Mouse (Mus musculus) bone marrow macrophage, adult 2 months (primary cell): Measurements from ENCODE around the gene Pmm2. TPM values are rescaled to one million over a fixed set of nuclear protein-coding genes. Genes with fewer than 3 reads are reported as not detected.

ENCODE experiments used
- H3K27ac ChIP-seq: 2 replicates; pipeline ENCODE4 v1.5.1; 2012; ENCODE audit warnings: low read depth, low read length; ENCODE audit not compliant: insufficient read depth
- H3K4me1 ChIP-seq: 2 replicates; pipeline ENCODE4 v1.6.1; 2012; ENCODE audit warnings: low read length; ENCODE audit not compliant: control insufficient read depth, insufficient read depth
- H3K4me3 ChIP-seq: 2 replicates; pipeline ENCODE4 v1.5.1; 2012; ENCODE audit warnings: mild to moderate bottlenecking, low read length, moderate library complexity; ENCODE audit not compliant: insufficient read depth
- CTCF ChIP-seq: IDR thresholded peaks from 2 replicates; pipeline ENCODE4 v1.5.1; 2012; ENCODE audit warnings: low read depth, mild to moderate bottlenecking, low read length, moderate library complexity
- POLR2A ChIP-seq: IDR thresholded peaks from 2 replicates; pipeline ENCODE4 v1.6.1; 2012; ENCODE audit warnings: mild to moderate bottlenecking, low read depth, low read length, borderline replicate concordance
- polyA plus RNA-seq: library from polyadenylated mRNA; stranded (reverse); fragments of >200 nt; gene quantifications from 2 replicates; pipeline ENCODE4 v1.2.4, GENCODE M21; 2012; ENCODE audit not compliant: missing spikeins, insufficient read depth, insufficient read length

Pmm2 gene
- polyA plus RNA-seq, 1 experiment = 59.0 TPM

- Histone ChIP-seq H3K27ac (no peak overlapping the region), H3K4me3 (no peak overlapping the region), H3K4me1 (peaks cover 2% of the 10 kb centered on the region; the same call in 1 of the 2 replicates)
- TF ChIP-seq POLR2A = no peak
- peak; percentile 34; the same call in 1 of the 2 replicates for TF ChIP-seq CTCF
These were observed 39.3 kb downstream of the Pmm2 start for GRCm38 (mm10) chr16:8676800-8677199.

GRCm38 (mm10) chr16:8678035-8678434, 40.6 kb downstream of the Pmm2 start:
- TF ChIP-seq POLR2A = no peak
- TF ChIP-seq CTCF = no peak
- no peaks in the 10 kb centered on the region for H3K4me1 ChIP-seq
- no peak overlapping the region for H3K27ac ChIP-seq
- no peak overlapping the region for H3K4me3 ChIP-seq

DNA sequence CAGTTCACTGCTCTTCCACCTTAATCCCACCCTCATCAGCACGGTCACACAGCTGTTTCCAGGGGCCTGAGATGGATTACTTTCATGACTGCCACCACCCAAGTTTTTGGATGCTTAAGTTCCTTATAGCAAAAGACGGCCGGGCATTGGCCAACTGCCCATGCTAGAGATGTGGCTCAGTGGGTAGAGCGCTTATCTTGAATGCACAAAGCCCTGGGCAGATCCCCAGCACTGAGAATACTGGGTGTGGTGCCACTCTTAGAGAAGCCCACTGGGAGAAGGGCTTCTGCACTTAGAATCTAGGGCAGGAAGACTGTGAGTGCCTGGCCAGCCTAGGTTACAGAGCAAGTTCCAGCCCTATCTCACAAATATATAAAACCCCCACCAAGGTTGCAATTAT, 41.2 kb downstream of the Pmm2 start:
- H3K27ac ChIP-seq = no peak overlapping the region
- no peaks in the 10 kb centered on the region for H3K4me1 ChIP-seq
- no peak overlapping the region for H3K4me3 ChIP-seq
- TF ChIP-seq POLR2A (no peak), CTCF (no peak)

DNA sequence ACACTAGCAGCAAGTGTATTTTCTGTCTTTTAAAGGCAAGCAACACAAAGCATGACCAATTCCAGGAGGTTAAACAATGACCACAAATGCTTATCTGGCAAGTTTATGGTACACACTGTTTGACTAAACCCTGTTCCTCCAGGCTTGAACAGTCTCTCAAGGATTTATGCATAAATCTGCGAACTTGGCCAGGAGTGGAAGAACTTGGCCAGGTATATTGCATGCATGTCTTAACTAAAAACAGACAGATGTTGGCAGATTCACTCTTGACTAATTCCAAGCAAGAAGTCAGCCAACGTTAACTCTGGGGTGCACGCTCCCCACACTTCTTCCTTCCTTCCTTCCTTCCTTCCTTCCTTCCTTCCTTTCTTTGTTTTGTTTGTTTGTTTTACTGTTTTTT, 42.3 kb downstream of the Pmm2 start:
- Histone ChIP-seq H3K4me3 (no peak overlapping the region), H3K27ac (no peak overlapping the region), H3K4me1 (no peaks in the 10 kb centered on the region)
- TF ChIP-seq CTCF (no peak), POLR2A (no peak)

GRCm38 (mm10) chr16:8680470-8680869, 43.0 kb downstream of the Pmm2 start, which contains the start of gene Gm5767:
Gm5767 (plus strand) TSS chr16:8680770.
- Histone ChIP-seq H3K4me3 (no peak within 1 kb of the TSS), H3K27ac (no peak within 1 kb of the TSS), H3K4me1 (no peaks in the 10 kb centered on the region)
- TF ChIP-seq CTCF = no peak
- TF ChIP-seq POLR2A = no peak

- no peak overlapping the region for H3K4me3 ChIP-seq
- TF ChIP-seq CTCF = no peak
- no peak for TF ChIP-seq POLR2A
- H3K27ac ChIP-seq = no peak overlapping the region
- H3K4me1 ChIP-seq = peaks cover 3% of the 10 kb centered on the region; the same call in 1 of the 2 replicates
These were observed 47.6 kb downstream of the Pmm2 start for GRCm38 (mm10) chr16:8685087-8685486.

DNA sequence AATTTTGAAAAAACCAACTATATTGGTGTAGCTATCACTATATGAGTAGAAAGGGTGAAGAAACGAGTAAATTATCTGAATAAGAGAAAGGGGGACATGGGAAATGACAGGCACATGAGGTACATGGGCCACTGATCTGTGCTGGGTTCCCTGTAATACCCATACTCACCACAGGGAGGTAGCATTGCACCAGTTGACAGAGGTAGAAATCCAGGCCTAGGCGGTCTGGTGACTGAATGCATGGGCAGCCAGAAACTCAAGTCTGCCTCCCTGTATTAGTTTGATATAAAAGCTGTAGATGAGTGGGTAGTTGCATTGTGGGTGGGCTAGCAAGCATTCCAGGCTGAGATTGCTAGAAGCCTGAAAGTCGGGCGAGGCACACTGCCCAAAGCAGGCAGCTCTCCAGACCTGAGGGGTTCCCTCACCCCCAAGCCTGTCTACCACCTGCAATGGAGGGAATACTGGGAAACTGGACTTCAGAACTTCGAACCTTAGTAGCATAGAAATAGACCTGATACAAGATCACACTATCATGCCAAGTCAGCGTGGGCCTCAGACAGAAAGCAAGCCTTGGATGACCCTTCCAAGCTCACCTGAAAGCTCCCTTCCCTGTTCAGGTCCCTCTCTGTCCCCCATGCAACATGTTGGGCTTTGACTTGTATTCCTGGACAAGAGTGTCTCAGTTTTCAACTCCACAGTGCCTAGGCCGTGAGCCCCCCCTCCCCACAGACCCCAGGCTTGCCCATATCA, 48.8 kb downstream of the Pmm2 start:
- Histone ChIP-seq H3K4me3 (no peak overlapping the region), H3K27ac (no peak overlapping the region), H3K4me1 (peaks cover 3% of the 10 kb centered on the region; the same call in 1 of the 2 replicates)

DNA sequence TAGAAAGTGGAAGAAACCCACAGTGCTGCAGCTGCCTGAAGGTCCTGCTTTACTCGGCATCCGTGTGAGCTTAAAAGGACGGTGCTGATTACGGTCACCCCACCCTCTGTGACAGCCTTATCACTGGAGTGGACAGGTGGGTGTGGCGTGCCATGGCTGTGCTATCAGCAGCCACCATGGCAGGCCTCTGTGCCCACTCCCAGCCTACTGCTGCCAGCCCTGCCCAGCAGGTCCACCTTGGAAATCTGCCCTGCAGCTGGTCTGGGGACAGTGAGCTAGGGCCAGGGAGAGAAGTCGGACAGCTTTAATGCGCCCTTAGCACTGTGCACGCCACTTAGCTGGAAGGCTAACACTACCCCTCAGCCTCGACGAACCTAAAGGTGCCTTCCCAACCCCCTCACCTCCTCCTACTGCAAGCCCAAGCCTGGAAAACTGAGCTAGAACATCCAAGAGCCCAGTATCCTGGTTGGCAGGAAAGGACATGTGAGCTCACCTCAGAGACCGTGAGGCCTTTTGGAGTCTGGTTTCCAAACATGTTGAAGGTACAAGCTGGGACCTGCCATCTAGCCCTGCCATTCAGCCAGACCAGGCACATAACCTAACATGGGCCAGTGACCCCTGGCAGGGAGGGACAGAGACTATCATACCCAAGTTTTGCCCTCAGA, 49.5 kb downstream of the Pmm2 start:
- no peak overlapping the region for H3K27ac ChIP-seq
- TF ChIP-seq POLR2A = no peak
- TF ChIP-seq CTCF = no peak
- peaks cover 3% of the 10 kb centered on the region; the same call in 1 of the 2 replicates for H3K4me1 ChIP-seq
- H3K4me3 ChIP-seq = no peak overlapping the region

More for the DNA sequence above, 48.8 kb downstream of the Pmm2 start:
- TF ChIP-seq CTCF = peak; percentile 48
- no peak for TF ChIP-seq POLR2A

GRCm38 (mm10) chr16:8687559-8688112, 50.2 kb downstream of the Pmm2 start:
- H3K4me3 ChIP-seq = no peak overlapping the region
- no peak for TF ChIP-seq CTCF
- TF ChIP-seq POLR2A = no peak
- H3K4me1 ChIP-seq = peaks cover 3% of the 10 kb centered on the region; the same call in 1 of the 2 replicates
- no peak overlapping the region for H3K27ac ChIP-seq
